Mouse (Mus musculus): ENCODE data around the gene Atf3. TPM values are rescaled to one million over a fixed set of nuclear protein-coding genes. Genes with fewer than 3 reads are reported as not detected.

Gene Atf3
- total and polyA plus RNA-seq, 2 experiments from 2014 or later, result 0.62 to 1.4 TPM

GRCm38 (mm10) chr1:191220588-191220987 is 2.7 kb upstream of the Atf3 start:
- H3K9me3 ChIP-seq (ENCODE audit: low read length), result no peaks in the 10 kb centered on the region
- no peak for DNase-seq
- no peaks in the 10 kb centered on the region for H3K27me3 ChIP-seq (ENCODE audit: insufficient read depth, low read length)
- H3K4me2 ChIP-seq (ENCODE audit: low read depth), result no peak overlapping the region
- H3K27ac ChIP-seq (ENCODE audit: low read depth, low read length), result no peak overlapping the region
- TF ChIP-seq CTCF (IDR thresholded peaks at IDR 0.05; ENCODE audit: low read depth), result no peak
- no peak overlapping the region for H3K9ac ChIP-seq
- no peaks in the 10 kb centered on the region for H3K36me3 ChIP-seq (ENCODE audit: insufficient read depth)
- H3K4me1 ChIP-seq (ENCODE audit: insufficient read depth), result peaks cover 11% of the 10 kb centered on the region; the same call in 1 of the 2 replicates
- WGBS, result 69% methylated on average over 8 of the region's 8 CpGs
- no peak for ATAC-seq
- no peak overlapping the region for H3K4me3 ChIP-seq (ENCODE audit: low read depth, low read length)

GRCm38 (mm10) chr1:191219748-191220147 is 1.9 kb upstream of the Atf3 start:
- H3K4me3 ChIP-seq (ENCODE audit: low read depth, low read length), result no peak overlapping the region
- no peak overlapping the region for H3K4me2 ChIP-seq (ENCODE audit: low read depth)
- H3K36me3 ChIP-seq (ENCODE audit: insufficient read depth), result no peaks in the 10 kb centered on the region
- no peak for TF ChIP-seq CTCF (IDR thresholded peaks at IDR 0.05; ENCODE audit: low read depth)
- H3K27ac ChIP-seq (ENCODE audit: low read depth, low read length), result no peak overlapping the region
- H3K4me1 ChIP-seq (ENCODE audit: insufficient read depth), result peaks cover 4% of the 10 kb centered on the region; the same call in 1 of the 2 replicates
- 89% methylated on average over 1 of the region's 1 CpGs for WGBS
- H3K9ac ChIP-seq, result no peak overlapping the region
- no peaks in the 10 kb centered on the region for H3K27me3 ChIP-seq (ENCODE audit: insufficient read depth, low read length)
- no peak for ATAC-seq
- DNase-seq, result no peak
- H3K9me3 ChIP-seq (ENCODE audit: low read length), result no peaks in the 10 kb centered on the region

- Histone ChIP-seq H3K27ac (ENCODE audit: low read depth, low read length) (no peak overlapping the region), H3K36me3 (ENCODE audit: insufficient read depth) (no peaks in the 10 kb centered on the region), H3K4me1 (ENCODE audit: insufficient read depth) (no peaks in the 10 kb centered on the region), H3K27me3 (ENCODE audit: insufficient read depth, low read length) (no peaks in the 10 kb centered on the region), H3K4me2 (ENCODE audit: low read depth) (no peak overlapping the region), H3K9me3 (ENCODE audit: low read length) (no peaks in the 10 kb centered on the region), H3K4me3 (ENCODE audit: low read depth, low read length) (no peak overlapping the region), H3K9ac (no peak overlapping the region)
- 85% methylated on average over 5 of the region's 5 CpGs for WGBS
- no peak for ATAC-seq
- TF ChIP-seq CTCF (IDR thresholded peaks at IDR 0.05; ENCODE audit: low read depth), result no peak
- no peak for DNase-seq
Observed at GRCm38 (mm10) chr1:191218583-191218982, 744 bp upstream of the Atf3 start.

GRCm38 (mm10) chr1:191215776-191216661 is 1.8 kb downstream of the Atf3 start:
- ATAC-seq, result no peak
- H3K9me3 ChIP-seq (ENCODE audit: low read length), result no peaks in the 10 kb centered on the region
- no peak for DNase-seq
- no peak overlapping the region for H3K4me2 ChIP-seq (ENCODE audit: low read depth)
- TF ChIP-seq CTCF (IDR thresholded peaks at IDR 0.05; ENCODE audit: low read depth), result no peak
- 29% methylated on average over 19 of the region's 19 CpGs for WGBS
- H3K4me3 ChIP-seq (ENCODE audit: low read depth, low read length), result no peak overlapping the region
- H3K27ac ChIP-seq (ENCODE audit: low read depth, low read length), result no peak overlapping the region
- H3K4me1 ChIP-seq (ENCODE audit: insufficient read depth), result no peaks in the 10 kb centered on the region
- H3K36me3 ChIP-seq (ENCODE audit: insufficient read depth), result no peaks in the 10 kb centered on the region
- no peak overlapping the region for H3K9ac ChIP-seq
- H3K27me3 ChIP-seq (ENCODE audit: insufficient read depth, low read length), result no peaks in the 10 kb centered on the region

- no peaks in the 10 kb centered on the region for H3K9me3 ChIP-seq (ENCODE audit: low read length)
- no peak for TF ChIP-seq CTCF (IDR thresholded peaks at IDR 0.05; ENCODE audit: low read depth)
- no peaks in the 10 kb centered on the region; the same call in 1 of the 2 replicates for H3K27me3 ChIP-seq (ENCODE audit: insufficient read depth, low read length)
- ATAC-seq, result no peak
- no peak overlapping the region for H3K4me3 ChIP-seq (ENCODE audit: low read depth, low read length)
- no peaks in the 10 kb centered on the region for H3K36me3 ChIP-seq (ENCODE audit: insufficient read depth)
- WGBS, result 36% methylated on average over 2 of the region's 2 CpGs
- DNase-seq, result no peak
- H3K9ac ChIP-seq, result no peak overlapping the region
- no peak overlapping the region for H3K4me2 ChIP-seq (ENCODE audit: low read depth)
- no peak overlapping the region for H3K27ac ChIP-seq (ENCODE audit: low read depth, low read length)
- no peaks in the 10 kb centered on the region for H3K4me1 ChIP-seq (ENCODE audit: insufficient read depth)
Observed at GRCm38 (mm10) chr1:191211096-191211495, 6.7 kb downstream of the Atf3 start.

GRCm38 (mm10) chr1:191205791-191206190 is 12.0 kb downstream of the Atf3 start:
- Histone ChIP-seq H3K27ac (ENCODE audit: low read depth, low read length) (no peak overlapping the region), H3K4me1 (ENCODE audit: insufficient read depth) (no peaks in the 10 kb centered on the region), H3K4me3 (ENCODE audit: low read depth, low read length) (no peak overlapping the region), H3K9ac (no peak overlapping the region), H3K27me3 (ENCODE audit: insufficient read depth, low read length) (no peaks in the 10 kb centered on the region; the same call in 1 of the 2 replicates), H3K4me2 (ENCODE audit: low read depth) (no peak overlapping the region), H3K36me3 (ENCODE audit: insufficient read depth) (no peaks in the 10 kb centered on the region), H3K9me3 (ENCODE audit: low read length) (no peaks in the 10 kb centered on the region)
- WGBS, result 79% methylated on average over 5 of the region's 5 CpGs
- TF ChIP-seq CTCF (IDR thresholded peaks at IDR 0.05; ENCODE audit: low read depth), result no peak
- no peak for ATAC-seq
- DNase-seq, result no peak

- 79% methylated on average over 5 of the region's 5 CpGs for WGBS
Observed at GRCm38 (mm10) chr1:191204876-191205275, 13.0 kb downstream of the Atf3 start.

More at GRCm38 (mm10) chr1:191204876-191205275, 13.0 kb downstream of the Atf3 start:
- Histone ChIP-seq H3K4me2 (ENCODE audit: low read depth) (no peak overlapping the region), H3K4me3 (ENCODE audit: low read depth, low read length) (no peak overlapping the region), H3K4me1 (ENCODE audit: insufficient read depth) (no peaks in the 10 kb centered on the region), H3K27ac (ENCODE audit: low read depth, low read length) (no peak overlapping the region), H3K9me3 (ENCODE audit: low read length) (no peaks in the 10 kb centered on the region), H3K9ac (no peak overlapping the region), H3K27me3 (ENCODE audit: insufficient read depth, low read length) (no peaks in the 10 kb centered on the region; the same call in 1 of the 2 replicates), H3K36me3 (ENCODE audit: insufficient read depth) (no peaks in the 10 kb centered on the region)
- ATAC-seq, result no peak
- no peak for TF ChIP-seq CTCF (IDR thresholded peaks at IDR 0.05; ENCODE audit: low read depth)
- DNase-seq, result no peak
